Mouse (Mus musculus) hindbrain, embryonic 12.5 days (tissue): ENCODE results near the gene Itga5. TPM values are rescaled to one million over a fixed set of nuclear protein-coding genes. Genes with fewer than 3 reads are reported as not detected.

Source experiments
- ATAC-seq: fragments of 200-750 bp; cut with Nextera tagmentation; 2 replicates; pipeline ENCODE4 v1.8.0; 2017; ENCODE audit warnings: moderate TSS enrichment; ENCODE audit not compliant: low FRiP score
- H3K27ac ChIP-seq: fragments of 300-500 bp; sonication (generic); 2 replicates; pipeline ENCODE4 v1.5.1; 2016; ENCODE audit warnings: mild to moderate bottlenecking
- H3K27me3 ChIP-seq: fragments of 300-500 bp; sonication (generic); 2 replicates; pipeline ENCODE4 v1.6.1; 2016; ENCODE audit warnings: mild to moderate bottlenecking
- H3K36me3 ChIP-seq: fragments of 300-500 bp; sonication (generic); 2 replicates; pipeline ENCODE4 v1.6.1; 2016; ENCODE audit warnings: mild to moderate bottlenecking
- H3K4me1 ChIP-seq: fragments of 300-500 bp; sonication (generic); 2 replicates; pipeline ENCODE4 v1.6.1; 2016
- H3K4me2 ChIP-seq: fragments of 300-500 bp; sonication (generic); replicated peaks from 2 replicates; pipeline ENCODE4 v1.6.1; 2016; ENCODE audit warnings: mild to moderate bottlenecking
- H3K4me3 ChIP-seq: fragments of 300-500 bp; sonication (generic); 2 replicates; pipeline ENCODE4 v1.5.1; 2016; ENCODE audit warnings: mild to moderate bottlenecking
- H3K9ac ChIP-seq: fragments of 300-500 bp; sonication (generic); 2 replicates; pipeline ENCODE4 v1.6.1; 2016; ENCODE audit warnings: mild to moderate bottlenecking, moderate library complexity
- H3K9me3 ChIP-seq: fragments of 300-500 bp; sonication (generic); replicated peaks from 2 replicates; pipeline ENCODE4 v1.6.1; 2016; ENCODE audit warnings: mild to moderate bottlenecking
- WGBS: fragments of 180-500 bp; shearing (Covaris S2); methylation state at CpG from one replicate; pipeline ENCODE4 v1.1.7; 2016; 5-methylcytosine and 5-hydroxymethylcytosine counted together
- polyA plus RNA-seq: library from polyadenylated mRNA; unstranded; fragments of >200 nt; fragmentation: Nextera tagmentation; extraction: Ambion mirVana; gene quantifications from 2 replicates; pipeline ENCODE4 v1.2.1, GENCODE M21; 2016

Itga5 gene
- polyA plus RNA-seq, 1 experiment from 2014 or later, result 26.8 TPM

DNA sequence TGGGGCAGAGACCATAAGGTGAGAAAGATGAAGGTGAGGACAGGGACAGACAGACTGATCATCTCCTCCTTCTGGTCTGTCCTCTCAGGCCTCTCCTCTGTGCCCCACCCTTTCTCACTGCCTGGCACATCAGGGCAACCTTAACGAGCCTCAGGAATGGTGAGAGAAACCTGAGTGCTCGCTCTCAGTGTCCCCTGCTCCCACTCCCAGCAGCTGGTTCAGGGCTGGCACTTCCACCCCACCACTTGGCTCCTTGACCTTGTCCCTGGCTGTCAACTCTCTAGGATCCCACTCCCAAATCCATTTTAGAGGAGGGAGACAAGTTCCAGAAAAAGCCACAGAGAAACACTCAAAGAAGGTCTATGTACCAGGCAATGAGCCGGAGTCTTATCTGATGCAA, 31.5 kb downstream of the Itga5 start:
- Histone ChIP-seq H3K27ac (no peak overlapping the region), H3K4me2 (no peak overlapping the region), H3K9ac (no peak overlapping the region), H3K9me3 (no peaks in the 10 kb centered on the region), H3K27me3 (peaks cover 19% of the 10 kb centered on the region), H3K4me3 (no peak overlapping the region), H3K4me1 (peaks cover 39% of the 10 kb centered on the region), H3K36me3 (no peaks in the 10 kb centered on the region)
- 62% methylated on average over 3 of the region's 3 CpGs for WGBS
- ATAC-seq, result no peak

GRCm38 (mm10) chr15:103334194-103334593, 32.4 kb downstream of the Itga5 start:
- Histone ChIP-seq H3K4me1 (peaks cover 32% of the 10 kb centered on the region), H3K9ac (peak overlapping the region; percentile 2; the same call in 1 of the 2 replicates), H3K4me3 (no peak overlapping the region)

GRCm38 (mm10) chr15:103333738-103334137, 32.8 kb downstream of the Itga5 start:
- no peaks in the 10 kb centered on the region for H3K9me3 ChIP-seq
- peaks cover 8% of the 10 kb centered on the region for H3K27me3 ChIP-seq
- H3K4me3 ChIP-seq, result no peak overlapping the region
- no peaks in the 10 kb centered on the region for H3K36me3 ChIP-seq
- no peak overlapping the region for H3K27ac ChIP-seq
- H3K9ac ChIP-seq, result peak overlapping the region; percentile 2; the same call in 1 of the 2 replicates
- WGBS, result 54% methylated on average over 5 of the region's 5 CpGs
- H3K4me1 ChIP-seq, result peaks cover 28% of the 10 kb centered on the region
- no peak overlapping the region for H3K4me2 ChIP-seq
- ATAC-seq, result no peak

More at GRCm38 (mm10) chr15:103334194-103334593, 32.4 kb downstream of the Itga5 start:
- peak; percentile 19; the same call in 1 of the 2 replicates for ATAC-seq
- H3K27ac ChIP-seq, result no peak overlapping the region
- no peaks in the 10 kb centered on the region for H3K9me3 ChIP-seq
- no peaks in the 10 kb centered on the region for H3K36me3 ChIP-seq
- H3K27me3 ChIP-seq, result peaks cover 12% of the 10 kb centered on the region
- 0% methylated on average over 2 of the region's 2 CpGs for WGBS
- no peak overlapping the region for H3K4me2 ChIP-seq

GRCm38 (mm10) chr15:103333081-103333615, 33.4 kb downstream of the Itga5 start:
- ATAC-seq, result no peak
- H3K9ac ChIP-seq, result no peak overlapping the region
- H3K36me3 ChIP-seq, result no peaks in the 10 kb centered on the region
- H3K9me3 ChIP-seq, result no peaks in the 10 kb centered on the region
- H3K4me1 ChIP-seq, result peaks cover 27% of the 10 kb centered on the region
- 60% methylated on average over 5 of the region's 5 CpGs for WGBS
- H3K27ac ChIP-seq, result no peak overlapping the region
- H3K4me3 ChIP-seq, result no peak overlapping the region
- H3K27me3 ChIP-seq, result peaks cover 3% of the 10 kb centered on the region
- H3K4me2 ChIP-seq, result no peak overlapping the region

DNA sequence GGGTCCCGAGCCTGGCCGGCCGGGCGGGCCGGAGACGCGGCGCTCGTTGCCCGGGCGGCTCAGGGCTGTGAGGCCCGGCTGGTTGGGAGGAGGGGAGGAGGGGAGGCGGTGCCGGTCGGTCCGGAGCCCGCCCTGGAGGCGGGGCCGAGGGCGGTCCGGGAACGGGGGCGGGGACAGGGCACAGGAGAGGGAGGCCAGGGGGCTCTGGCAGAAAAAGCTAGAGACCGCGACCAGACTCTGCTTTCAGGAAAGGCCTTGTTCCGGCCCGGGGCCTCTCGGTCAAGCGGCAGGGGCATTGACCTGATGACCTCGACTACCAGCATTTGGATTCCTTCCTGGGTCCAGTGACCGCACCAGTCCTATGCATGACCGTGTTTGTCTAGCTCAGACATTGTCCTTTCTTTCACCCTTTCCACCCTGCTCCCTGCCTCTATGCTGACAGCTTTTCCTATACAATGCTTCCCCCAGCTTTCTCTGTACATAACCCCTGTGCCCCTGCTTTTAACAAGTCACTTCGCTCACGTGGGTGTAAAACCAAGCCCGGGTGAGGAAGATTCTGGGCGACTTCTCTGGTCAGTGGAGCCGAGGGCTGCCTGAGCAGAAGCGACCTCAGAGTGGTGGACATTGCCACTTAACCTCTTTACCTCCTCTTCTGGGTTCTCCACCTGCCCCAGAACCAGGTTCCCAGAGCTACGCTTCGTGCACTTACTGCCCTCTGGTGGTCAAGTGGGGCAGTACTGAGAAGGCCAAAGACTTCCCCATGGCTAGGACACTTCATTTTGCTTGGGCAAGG, 42.9 kb downstream of the Itga5 start:
- no peaks in the 10 kb centered on the region for H3K9me3 ChIP-seq
- peak overlapping the region; percentile 82 for H3K27ac ChIP-seq
- WGBS, result under 1% methylated on average over 36 of the region's 40 CpGs
- H3K36me3 ChIP-seq, result peaks cover 11% of the 10 kb centered on the region
- peak; percentile 98 for ATAC-seq
- peak overlapping the region; percentile 74 for H3K4me3 ChIP-seq
- H3K27me3 ChIP-seq, result no peaks in the 10 kb centered on the region
- H3K4me2 ChIP-seq, result peak overlapping the region; percentile 66
- peaks cover 33% of the 10 kb centered on the region for H3K4me1 ChIP-seq
- H3K9ac ChIP-seq, result peak overlapping the region; percentile 85

DNA sequence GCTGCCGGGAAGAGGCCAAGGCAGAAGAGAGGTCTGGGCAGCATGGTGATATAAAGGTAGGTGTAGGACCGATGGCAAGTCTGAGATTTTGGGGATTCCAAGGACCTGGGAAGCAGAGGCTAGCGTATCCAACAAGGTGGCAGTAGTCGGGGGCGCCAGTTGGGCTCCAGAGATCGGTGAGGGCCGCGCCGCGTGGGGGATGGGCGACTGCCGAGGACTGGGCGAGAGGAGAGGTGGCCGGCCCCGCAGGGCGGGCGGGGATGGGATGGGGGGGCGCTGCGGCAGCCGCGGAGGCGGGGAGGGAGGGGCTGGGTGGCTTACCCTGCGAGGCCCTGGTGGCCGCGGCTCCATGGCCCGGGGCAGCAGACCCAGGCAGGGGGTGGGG, 43.5 kb downstream of the Itga5 start:
- H3K4me1 ChIP-seq, result peaks cover 33% of the 10 kb centered on the region
- H3K9me3 ChIP-seq, result no peaks in the 10 kb centered on the region
- peak overlapping the region; percentile 85 for H3K9ac ChIP-seq
- WGBS, result 1% methylated on average over 14 of the region's 26 CpGs
- peak; percentile 75 for ATAC-seq
- peaks cover 17% of the 10 kb centered on the region for H3K36me3 ChIP-seq
- H3K27me3 ChIP-seq, result no peaks in the 10 kb centered on the region
- H3K27ac ChIP-seq, result peak overlapping the region; percentile 82
- H3K4me3 ChIP-seq, result peak overlapping the region; percentile 74
- H3K4me2 ChIP-seq, result peak overlapping the region; percentile 66

DNA sequence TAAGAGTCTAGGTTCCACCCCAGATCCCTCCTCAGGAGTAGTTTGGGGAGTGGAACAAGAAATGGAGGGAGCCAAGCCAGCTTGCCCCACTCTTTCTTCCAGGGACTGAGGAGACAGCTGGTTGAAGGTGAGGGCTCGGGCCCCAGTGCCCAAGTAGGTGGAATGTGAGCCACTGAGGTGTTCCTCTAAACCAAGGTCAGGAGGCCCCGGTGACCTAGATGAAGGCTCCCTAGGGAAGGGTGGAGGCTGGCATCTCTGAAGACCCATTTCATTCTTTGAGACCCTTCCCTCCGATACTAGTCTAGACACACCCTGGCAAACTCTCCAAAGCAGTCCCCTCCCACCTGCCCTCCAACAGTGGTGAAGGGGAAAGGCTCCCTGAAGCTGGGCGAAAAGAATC, 44.2 kb downstream of the Itga5 start:
- Histone ChIP-seq H3K36me3 (peaks cover 24% of the 10 kb centered on the region), H3K4me2 (peak overlapping the region; percentile 66), H3K4me3 (peak overlapping the region; percentile 74), H3K9ac (peak overlapping the region; percentile 85), H3K4me1 (peaks cover 33% of the 10 kb centered on the region), H3K9me3 (no peaks in the 10 kb centered on the region), H3K27me3 (no peaks in the 10 kb centered on the region), H3K27ac (no peak overlapping the region)
- WGBS, result 41% methylated on average over 4 of the region's 4 CpGs
- ATAC-seq, result peak; percentile 5; the same call in 1 of the 2 replicates

GRCm38 (mm10) chr15:103321076-103321475, 45.5 kb downstream of the Itga5 start:
- Histone ChIP-seq H3K27me3 (no peaks in the 10 kb centered on the region), H3K4me3 (no peak overlapping the region), H3K4me1 (peaks cover 33% of the 10 kb centered on the region), H3K4me2 (no peak overlapping the region), H3K9ac (no peak overlapping the region), H3K9me3 (no peaks in the 10 kb centered on the region), H3K27ac (no peak overlapping the region), H3K36me3 (peaks cover 37% of the 10 kb centered on the region)
- no peak for ATAC-seq
- WGBS, result 58% methylated on average over 1 of the region's 1 CpGs

DNA sequence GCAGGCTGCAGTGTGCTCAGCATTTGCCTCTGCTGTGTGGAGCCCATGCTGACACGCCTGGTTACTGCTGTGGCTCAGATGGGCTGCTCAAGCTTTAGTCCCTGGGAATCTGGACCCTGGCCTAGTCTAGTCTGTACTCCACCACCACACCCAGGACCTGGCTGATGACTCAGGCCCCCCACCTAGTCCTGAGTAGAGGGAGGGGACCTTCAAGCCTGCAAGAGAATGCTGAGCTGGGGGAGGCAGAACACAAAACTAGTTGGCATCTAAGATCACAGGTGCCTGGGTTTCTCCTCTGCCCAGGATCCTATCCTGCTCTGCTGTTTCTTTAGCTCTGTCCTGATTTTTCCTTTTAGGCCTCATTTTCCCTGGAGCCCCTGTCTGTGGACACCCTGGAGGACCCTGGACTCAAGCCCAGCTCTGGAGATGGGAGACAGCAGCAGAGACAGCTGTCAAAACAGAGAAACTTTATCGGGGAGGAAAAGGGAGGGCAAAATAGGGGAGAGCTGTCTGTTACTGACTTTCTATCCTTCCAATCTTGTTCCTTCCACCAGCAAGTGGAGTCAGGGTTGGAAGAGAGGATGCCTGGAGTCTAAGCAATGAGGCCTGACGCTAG, 48.3 kb downstream of the Itga5 start:
- 0 out of 2 replicates have a peak overlapping the region, but pooled peaks have one; percentile 12 for H3K27ac ChIP-seq

DNA sequence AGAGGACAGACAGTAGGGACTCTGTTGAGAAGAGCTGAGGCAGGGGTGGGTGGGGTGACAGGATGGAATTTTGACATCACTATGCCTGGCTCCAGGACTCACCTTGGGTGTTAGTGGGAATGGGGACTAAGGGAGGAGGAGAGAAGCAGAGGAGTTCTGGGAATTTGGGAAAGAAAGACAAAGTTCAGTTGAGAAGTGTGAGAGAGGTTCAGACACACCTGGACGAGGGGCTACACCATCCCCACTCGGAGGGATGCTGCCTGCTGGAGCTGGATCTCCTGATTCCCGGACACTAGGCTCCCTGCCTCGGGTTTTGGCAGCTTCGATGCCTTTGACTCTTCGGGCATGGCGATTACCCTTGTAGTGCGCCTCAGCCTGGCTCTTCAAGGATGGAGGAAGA, 48.8 kb downstream of the Itga5 start:
- Histone ChIP-seq H3K27me3 (no peaks in the 10 kb centered on the region), H3K4me1 (peaks cover 50% of the 10 kb centered on the region), H3K27ac (0 out of 2 replicates have a peak overlapping the region, but pooled peaks have one; percentile 12), H3K4me3 (no peak overlapping the region), H3K4me2 (no peak overlapping the region), H3K9ac (no peak overlapping the region), H3K9me3 (no peaks in the 10 kb centered on the region), H3K36me3 (peaks cover 46% of the 10 kb centered on the region)
- WGBS, result 89% methylated on average over 8 of the region's 8 CpGs
- no peak for ATAC-seq

More for the DNA sequence above, 48.3 kb downstream of the Itga5 start:
- no peak for ATAC-seq
- Histone ChIP-seq H3K9ac (no peak overlapping the region; the same call in 1 of the 2 replicates), H3K4me3 (no peak overlapping the region), H3K9me3 (no peaks in the 10 kb centered on the region), H3K4me2 (no peak overlapping the region), H3K36me3 (peaks cover 46% of the 10 kb centered on the region), H3K27me3 (no peaks in the 10 kb centered on the region), H3K4me1 (peaks cover 47% of the 10 kb centered on the region)
- WGBS, result 71% methylated on average over 3 of the region's 3 CpGs

- H3K9me3 ChIP-seq, result no peaks in the 10 kb centered on the region
- ATAC-seq, result no peak
- no peak overlapping the region for H3K27ac ChIP-seq
- H3K36me3 ChIP-seq, result peaks cover 46% of the 10 kb centered on the region
- H3K9ac ChIP-seq, result no peak overlapping the region
- H3K4me2 ChIP-seq, result no peak overlapping the region
- no peak overlapping the region for H3K4me3 ChIP-seq
- H3K4me1 ChIP-seq, result peaks cover 44% of the 10 kb centered on the region
- H3K27me3 ChIP-seq, result no peaks in the 10 kb centered on the region
Observed at GRCm38 (mm10) chr15:103317120-103317519, 49.4 kb downstream of the Itga5 start.

DNA sequence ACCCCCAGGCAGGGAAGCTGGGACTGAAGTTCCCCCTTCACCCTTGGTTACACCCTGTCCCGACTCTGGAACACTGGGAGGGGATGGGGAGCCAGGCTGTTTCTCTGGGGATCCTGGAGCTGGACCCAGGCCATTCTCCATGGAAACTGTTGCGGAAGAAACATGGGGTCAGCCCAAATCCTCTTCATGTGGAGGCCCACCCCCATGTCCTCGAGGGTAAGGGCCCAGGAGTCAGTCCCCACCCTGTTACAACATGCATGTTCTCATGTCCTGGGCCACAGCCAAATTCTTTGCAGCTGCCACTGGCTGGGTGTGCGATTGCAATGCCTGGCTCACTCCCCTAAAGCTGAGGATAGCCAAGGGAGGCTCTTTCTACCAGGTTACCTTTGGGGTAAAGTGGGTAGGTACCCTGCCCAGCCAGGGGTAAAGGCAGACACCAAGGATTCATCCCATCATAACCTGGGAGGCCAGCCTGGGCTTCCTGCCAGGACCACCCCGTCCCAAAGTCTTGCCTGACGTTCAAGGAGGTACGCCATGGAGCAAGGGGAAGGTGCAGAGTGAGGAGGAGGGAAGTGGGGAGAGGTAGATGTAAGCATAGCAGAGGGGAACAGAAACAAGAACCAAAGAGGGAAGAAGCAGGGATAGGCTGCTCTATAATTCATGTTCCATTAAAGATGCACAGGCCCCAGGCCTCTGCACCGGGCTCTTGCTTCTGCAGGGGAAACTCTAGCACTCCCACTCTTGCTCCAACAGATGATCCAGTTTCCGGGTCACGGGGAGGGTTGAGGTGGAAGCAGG, 50.4 kb downstream of the Itga5 start:
- H3K4me1 ChIP-seq, result peaks cover 35% of the 10 kb centered on the region
- no peak overlapping the region for H3K4me3 ChIP-seq
- H3K9ac ChIP-seq, result no peak overlapping the region
- no peak for ATAC-seq
- H3K9me3 ChIP-seq, result no peaks in the 10 kb centered on the region
- H3K4me2 ChIP-seq, result no peak overlapping the region
- WGBS, result 83% methylated on average over 10 of the region's 10 CpGs
- no peaks in the 10 kb centered on the region for H3K27me3 ChIP-seq
- H3K27ac ChIP-seq, result no peak overlapping the region
- peaks cover 46% of the 10 kb centered on the region for H3K36me3 ChIP-seq
